Mouse (Mus musculus) embryonic fibroblast, embryonic 13.5 days (primary cell): ENCODE data around the gene Cass4.
A peak's percentile ranks its signal among the peaks of the same experiment; 100 is the strongest.

ENCODE experiments used
- CTCF ChIP-seq: IDR thresholded peaks from 2 replicates; pipeline ENCODE4 v1.5.1; 2011; ENCODE audit warnings: mild to moderate bottlenecking, control low read depth, low read length, moderate library complexity, borderline replicate concordance; ENCODE audit not compliant: insufficient read depth
- POLR2A ChIP-seq: IDR thresholded peaks from 2 replicates; pipeline ENCODE4 v1.6.1; 2011; ENCODE audit warnings: low read depth, mild to moderate bottlenecking, control low read depth, low read length, moderate library complexity

DNA sequence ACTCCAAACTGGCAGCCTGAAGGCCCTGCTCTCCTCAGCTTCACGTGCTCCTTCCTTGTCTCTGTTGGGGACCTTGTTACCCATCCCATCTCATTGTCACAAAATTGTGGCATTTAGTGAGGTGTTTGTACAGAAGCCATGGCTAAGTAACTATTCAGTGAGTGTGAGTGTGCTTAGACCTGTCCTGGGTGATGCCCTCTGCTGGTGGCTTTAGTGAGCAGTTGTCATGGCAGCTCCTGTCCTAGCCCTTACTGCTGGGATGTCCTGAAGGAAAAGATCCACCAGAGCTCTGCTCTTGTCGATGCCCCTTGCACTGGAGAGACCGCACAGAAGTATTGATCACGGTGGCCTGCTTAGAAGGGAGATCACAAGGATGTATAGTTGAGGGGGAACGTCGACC lies 53.7 kb downstream of the Cass4 start:
- TF ChIP-seq CTCF (peak; percentile 61; the same call in 1 of the 2 replicates), POLR2A (no peak)
